Mouse (Mus musculus) kidney, postnatal 25 days (tissue): ENCODE measurements at regions not wholly inside any gene's neighbourhood (a gene's known extent, or its start where the extent isn't known, plus 50 kb on each side); places are given as distances from the start of the nearest gene placed in this dataset.

Experiments
- DNase-seq, 2 experiments: peaks; one replicate each; pipeline ENCODE4 v3.0.0; 2021; ENCODE audit warnings: mixed read lengths in 2 of 2

DNA sequence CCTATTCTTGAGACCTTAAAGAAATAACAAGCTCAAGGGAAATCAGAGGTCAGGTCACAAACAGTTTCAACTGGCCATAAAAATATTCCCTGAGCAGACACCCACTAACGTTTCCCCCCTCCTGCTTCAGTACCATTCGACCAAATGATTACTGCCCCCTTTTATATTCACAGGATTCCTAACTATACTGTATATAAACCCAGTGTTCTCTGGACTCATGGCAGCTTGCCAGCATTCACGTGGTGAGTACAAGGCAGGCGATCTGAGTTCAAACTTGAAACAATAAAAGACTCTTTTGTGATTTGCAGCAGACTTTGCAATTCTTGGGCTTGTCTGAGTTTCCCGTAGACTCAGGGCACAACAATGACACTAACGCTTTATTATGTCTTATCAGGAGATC is 989.0 kb upstream of the H2afb3 start:
- peak in 1 of 2 experiments; percentile 13 for DNase-seq

DNA sequence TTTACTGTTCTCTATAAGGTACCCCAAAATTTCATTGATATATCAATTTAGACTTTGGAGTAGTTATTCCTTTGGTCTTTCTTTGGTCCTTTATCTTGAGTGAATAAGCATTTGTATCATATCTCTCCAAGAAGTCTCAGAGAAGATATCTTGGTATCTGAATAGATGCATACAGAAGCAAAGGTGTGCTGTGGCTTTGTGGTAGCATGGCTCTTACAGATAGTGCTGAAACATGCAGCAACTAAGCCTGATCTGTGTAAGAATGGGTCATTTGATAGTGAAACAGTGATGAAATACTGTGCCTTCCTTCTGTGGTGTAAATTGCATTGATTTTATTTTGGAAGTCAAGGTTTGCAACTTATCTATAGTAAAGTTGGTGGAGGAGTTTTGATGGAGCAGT is 978.3 kb upstream of the H2afb3 start:
- no peak for DNase-seq

DNA sequence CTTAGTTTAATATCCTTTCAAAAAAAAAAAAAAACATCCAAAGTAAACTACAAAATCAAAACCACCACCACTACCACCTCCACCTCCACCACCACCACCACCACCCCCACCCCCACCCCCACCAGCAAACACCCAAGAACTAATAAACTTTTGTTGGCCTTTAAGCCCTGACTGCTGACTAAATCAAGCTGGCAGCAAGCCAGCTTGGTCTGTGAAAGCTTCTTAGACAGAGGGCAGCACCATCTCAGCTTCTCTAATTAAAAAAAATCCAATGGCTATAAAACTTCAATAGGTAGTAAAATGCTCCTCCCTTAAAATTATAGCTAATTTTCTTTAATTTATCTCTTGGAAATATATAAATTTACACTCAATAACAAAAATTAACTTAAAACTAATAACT is 957.2 kb upstream of the H2afb3 start:
- peak in 1 of 2 experiments; percentile 2 for DNase-seq

DNA sequence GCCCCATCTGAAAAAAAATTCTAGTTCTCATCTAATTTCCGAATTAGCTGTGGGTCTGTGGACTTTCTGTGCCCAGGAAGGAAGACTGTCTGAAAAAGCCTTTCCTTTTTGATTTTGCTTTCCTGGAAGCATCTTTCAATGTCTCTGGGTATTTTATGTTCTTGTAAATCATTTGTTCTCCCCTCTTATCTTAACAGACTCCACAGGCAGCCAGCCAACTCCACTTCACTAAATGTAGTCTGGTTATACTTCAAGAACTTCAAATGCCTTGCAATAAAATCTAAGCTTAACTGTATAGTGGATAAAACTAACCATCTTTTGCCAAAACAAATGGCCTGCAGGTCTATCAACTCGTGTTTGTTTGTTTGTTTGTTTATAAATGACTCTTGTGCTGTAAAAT is 956.7 kb upstream of the H2afb3 start:
- peak in 1 of 2 experiments; percentile 2 for DNase-seq

- no peak for DNase-seq
These were observed 919.5 kb upstream of the H2afb3 start for GRCm38 (mm10) chrX:121232142-121233000.
